Mouse (Mus musculus) liver, embryonic 14.5 days (tissue): ENCODE results near the gene Siva1.

Experiments used
- CTCF ChIP-seq: IDR thresholded peaks from 2 replicates; pipeline ENCODE4 v1.5.1; 2016; ENCODE audit warnings: antibody characterized with exemption, low read depth, control low read depth
- EP300 ChIP-seq: IDR thresholded peaks from 2 replicates; pipeline ENCODE4 v1.6.1; 2016; ENCODE audit warnings: antibody characterized with exemption, low read depth

- TF ChIP-seq CTCF (no peak), EP300 (no peak)
Observed at GRCm38 (mm10) chr12:112619686-112620353, 24.7 kb upstream of the Siva1 start, which contains the start of gene Adssl1.
